Mouse (Mus musculus) thymus, adult 2 months (tissue): ENCODE data around the gene Fat2. TPM values are rescaled to one million over a fixed set of nuclear protein-coding genes. Genes with fewer than 3 reads are reported as not detected.

ENCODE experiments used
- DNase-seq: peaks from one replicate; pipeline ENCODE4 v3.0.0; 2021
- H3K27ac ChIP-seq: fragments of 200-500 bp; 2 replicates; pipeline ENCODE4 v1.5.1; 2012; ENCODE audit warnings: low read length, control low read depth; ENCODE audit not compliant: control insufficient read depth, insufficient read depth
- H3K27me3 ChIP-seq: fragments of 200-500 bp; 2 replicates; pipeline ENCODE4 v1.6.1; 2012; ENCODE audit warnings: mild to moderate bottlenecking, low read length, moderate library complexity, mixed read lengths; ENCODE audit not compliant: control insufficient read depth, insufficient read depth
- H3K36me3 ChIP-seq: fragments of 200-500 bp; 2 replicates; pipeline ENCODE4 v1.6.1; 2012; ENCODE audit warnings: mild to moderate bottlenecking, low read length, moderate library complexity; ENCODE audit not compliant: control insufficient read depth, insufficient read depth
- H3K4me1 ChIP-seq: fragments of 200-500 bp; replicated peaks from 2 replicates; pipeline ENCODE4 v1.6.1; 2012; ENCODE audit warnings: low read length; ENCODE audit not compliant: control insufficient read depth, insufficient read depth
- H3K4me3 ChIP-seq: fragments of 200-500 bp; 2 replicates; pipeline ENCODE4 v1.5.1; 2012; ENCODE audit warnings: mild to moderate bottlenecking, low read length, control low read depth, moderate library complexity; ENCODE audit not compliant: control insufficient read depth, insufficient read depth
- CTCF ChIP-seq: fragments of 200-500 bp; IDR thresholded peaks from 2 replicates; pipeline ENCODE4 v1.5.1; 2012; ENCODE audit warnings: mild to moderate bottlenecking, control low read depth, low read length, moderate library complexity, borderline replicate concordance; ENCODE audit not compliant: control insufficient read depth, poor library complexity, insufficient read depth; ENCODE audit errors: extremely low read depth
- POLR2A ChIP-seq: fragments of 200-500 bp; IDR thresholded peaks from 2 replicates; pipeline ENCODE4 v1.6.1; 2012; ENCODE audit warnings: mild to moderate bottlenecking, low read length, control low read depth, moderate library complexity; ENCODE audit not compliant: control insufficient read depth, poor library complexity, insufficient read depth; ENCODE audit errors: extremely low read depth
- WGBS: fragments of 180-500 bp; shearing (Covaris S2); methylation state at CpG from one replicate; pipeline ENCODE4 v1.1.7; 2018; 5-methylcytosine and 5-hydroxymethylcytosine counted together
- polyA plus RNA-seq: library from polyadenylated mRNA; depleted of rRNA; stranded (reverse); fragments of >200 nt; gene quantifications from 2 replicates; pipeline ENCODE4 v1.2.3, GENCODE M21; 2012

Fat2 gene
- polyA plus RNA-seq, 1 experiment: 2.2 TPM

DNA sequence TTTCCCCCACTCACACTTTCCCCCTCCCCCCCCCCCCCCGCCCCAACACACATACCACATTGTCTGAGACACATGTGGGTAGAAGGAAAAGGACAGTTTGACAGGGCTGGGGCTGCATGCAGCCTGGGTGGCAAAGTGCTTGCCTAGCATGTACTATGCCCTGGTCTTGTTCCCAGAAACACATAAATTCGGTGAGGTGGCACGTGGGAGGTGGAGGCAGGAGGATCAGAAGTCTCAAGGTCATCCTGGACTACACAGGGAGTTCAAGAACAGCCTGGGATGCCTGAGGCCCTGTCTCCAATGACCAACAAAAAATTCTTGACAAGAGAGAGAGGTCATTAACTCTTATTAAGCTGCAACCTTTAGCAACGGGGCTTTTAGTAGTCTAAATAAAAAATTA lies 120.3 kb downstream of the Fat2 start:
- H3K27me3 ChIP-seq: no peaks in the 10 kb centered on the region
- no peak for DNase-seq
- H3K36me3 ChIP-seq: peaks cover 4% of the 10 kb centered on the region; the same call in 1 of the 2 replicates
- H3K4me3 ChIP-seq: no peak overlapping the region
- TF ChIP-seq CTCF: no peak
- peaks cover 5% of the 10 kb centered on the region for H3K4me1 ChIP-seq
- no peak overlapping the region for H3K27ac ChIP-seq
- WGBS: 86% methylated on average over 4 of the region's 4 CpGs

DNA sequence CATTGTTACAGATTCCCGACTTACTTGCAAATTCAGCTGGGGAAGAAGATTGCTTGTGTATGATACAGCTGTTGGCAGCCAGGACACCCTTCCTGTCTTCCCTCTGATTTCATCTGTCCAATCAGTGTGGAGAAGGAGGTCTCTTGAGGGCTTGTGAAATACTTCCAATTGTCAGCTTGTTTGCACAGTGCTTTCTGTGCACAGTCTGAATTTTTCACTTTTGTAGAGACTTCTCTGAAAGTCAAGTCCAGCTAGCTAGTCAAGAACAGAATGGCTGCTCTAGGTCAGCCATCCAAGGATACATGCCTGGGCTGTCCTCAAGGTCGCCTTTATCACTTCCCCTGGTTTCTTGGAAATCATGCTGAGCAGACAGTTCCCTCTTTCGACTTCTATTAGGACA lies 121.4 kb downstream of the Fat2 start:
- TF ChIP-seq POLR2A: no peak
- no peak for TF ChIP-seq CTCF
- 89% methylated on average over 3 of the region's 3 CpGs for WGBS
- no peak overlapping the region for H3K4me3 ChIP-seq
- no peak overlapping the region for H3K27ac ChIP-seq
- no peak for DNase-seq
- no peaks in the 10 kb centered on the region for H3K36me3 ChIP-seq
- H3K27me3 ChIP-seq: no peaks in the 10 kb centered on the region
- H3K4me1 ChIP-seq: no peaks in the 10 kb centered on the region

DNA sequence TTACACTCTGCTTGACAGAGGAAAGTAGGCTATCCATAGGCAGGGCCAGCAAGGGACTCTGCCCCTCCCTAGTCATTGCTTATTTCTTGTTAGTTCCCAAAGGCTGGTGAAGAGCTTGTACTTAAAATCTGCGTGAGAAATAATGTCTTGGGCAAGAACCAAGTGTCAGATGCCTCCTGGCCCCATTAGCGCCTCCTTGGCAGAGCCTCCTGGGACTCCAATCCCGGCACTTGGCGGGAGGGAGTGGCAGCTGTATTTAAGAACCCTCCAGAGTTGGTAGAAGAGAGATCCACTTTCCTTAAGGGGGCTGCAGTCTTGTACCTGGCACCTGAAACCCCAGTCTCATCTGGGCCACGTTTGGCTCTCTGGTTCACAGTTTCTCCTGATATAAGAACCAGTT lies 122.2 kb downstream of the Fat2 start:
- DNase-seq: no peak
- WGBS: 89% methylated on average over 5 of the region's 5 CpGs
- Histone ChIP-seq H3K36me3 (no peaks in the 10 kb centered on the region), H3K27ac (no peak overlapping the region), H3K4me1 (no peaks in the 10 kb centered on the region), H3K4me3 (no peak overlapping the region), H3K27me3 (no peaks in the 10 kb centered on the region)
- TF ChIP-seq CTCF (no peak), POLR2A (no peak)

DNA sequence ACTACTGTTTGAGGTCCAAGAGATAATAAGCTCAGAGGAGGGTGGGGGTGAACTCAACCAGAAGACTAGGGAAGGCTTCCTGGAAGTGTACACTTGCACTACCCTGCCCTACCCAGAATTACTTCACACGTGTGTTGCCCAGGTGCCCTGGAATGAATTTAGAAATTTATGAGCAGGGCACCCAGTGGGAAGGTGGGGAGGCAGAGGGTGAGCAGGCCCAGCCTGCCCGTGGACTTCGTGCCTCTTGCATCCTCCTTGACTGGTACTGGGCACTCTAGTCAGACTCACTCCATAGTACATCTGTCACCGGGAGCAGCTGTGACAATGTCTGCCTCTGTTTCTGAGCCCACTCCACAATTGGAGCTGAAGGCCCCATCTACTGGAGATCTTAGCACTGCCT lies 122.8 kb downstream of the Fat2 start:
- Histone ChIP-seq H3K27ac (no peak overlapping the region), H3K36me3 (no peaks in the 10 kb centered on the region), H3K4me1 (no peaks in the 10 kb centered on the region), H3K4me3 (no peak overlapping the region), H3K27me3 (no peaks in the 10 kb centered on the region)
- TF ChIP-seq POLR2A: no peak
- WGBS: 98% methylated on average over 4 of the region's 4 CpGs
- no peak for DNase-seq

DNA sequence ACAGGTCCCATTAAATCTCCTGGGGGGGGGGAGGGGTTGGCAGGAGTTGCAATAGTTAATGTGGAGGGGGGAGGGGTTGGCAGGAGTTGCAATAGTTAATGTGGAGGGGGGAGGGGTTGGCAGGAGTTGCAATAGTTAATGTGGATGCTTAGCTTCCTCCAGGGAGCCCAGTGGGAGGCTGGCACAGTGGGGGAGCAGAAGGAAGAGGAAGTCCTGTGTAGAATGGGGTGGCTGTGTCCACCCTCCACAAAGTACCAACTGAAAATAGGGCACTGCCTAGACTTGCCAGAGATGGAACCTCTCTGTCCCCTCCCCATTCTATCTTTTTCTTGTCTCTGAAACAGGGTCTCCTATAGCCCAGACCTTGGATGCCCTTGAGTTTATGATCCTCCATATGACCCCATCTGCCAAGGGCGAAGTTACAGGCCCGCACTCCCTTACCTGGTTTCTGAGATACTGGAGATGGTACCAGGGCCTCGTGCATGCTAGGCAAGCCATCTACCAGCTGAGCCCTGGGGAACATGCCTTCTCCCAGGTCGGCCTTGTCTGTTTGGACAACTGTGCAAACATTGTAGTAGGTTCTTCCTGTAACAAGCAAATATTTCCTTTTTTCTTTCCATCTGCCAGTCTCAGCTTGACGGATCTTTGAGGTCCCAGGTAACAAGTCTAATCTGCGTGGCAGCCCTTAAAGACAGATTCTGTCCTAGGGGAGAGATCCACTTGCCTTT lies 126.6 kb downstream of the Fat2 start:
- H3K4me1 ChIP-seq: no peaks in the 10 kb centered on the region
- H3K27me3 ChIP-seq: no peaks in the 10 kb centered on the region
- no peak for TF ChIP-seq CTCF
- no peak for TF ChIP-seq POLR2A
- H3K4me3 ChIP-seq: no peak overlapping the region
- H3K36me3 ChIP-seq: no peaks in the 10 kb centered on the region
- WGBS: 94% methylated on average over 6 of the region's 6 CpGs
- no peak overlapping the region for H3K27ac ChIP-seq
- DNase-seq: no peak

DNA sequence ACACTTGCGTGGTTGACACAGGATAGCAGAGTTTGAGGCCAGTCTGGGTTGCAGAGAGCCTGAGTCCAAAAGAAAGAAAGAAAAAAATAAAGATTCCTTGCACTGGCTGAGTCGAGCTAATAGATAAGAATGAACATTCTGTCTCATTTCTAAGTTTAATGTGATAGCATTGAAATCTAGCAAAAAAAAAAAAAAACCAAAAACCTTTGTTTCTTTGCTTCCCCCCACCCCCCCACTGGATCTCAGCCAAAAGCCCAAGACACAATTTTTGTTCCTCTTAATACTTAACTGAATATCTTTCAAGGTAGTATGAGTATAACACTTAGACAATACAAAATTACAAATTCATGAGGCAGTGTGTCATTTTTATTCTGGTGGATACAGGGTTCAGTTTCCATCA lies 127.3 kb downstream of the Fat2 start:
- Histone ChIP-seq H3K4me1 (no peaks in the 10 kb centered on the region), H3K36me3 (no peaks in the 10 kb centered on the region), H3K4me3 (no peak overlapping the region), H3K27ac (no peak overlapping the region), H3K27me3 (no peaks in the 10 kb centered on the region)
- DNase-seq: no peak
- WGBS: 46% methylated on average over 2 of the region's 2 CpGs
- no peak for TF ChIP-seq CTCF

DNA sequence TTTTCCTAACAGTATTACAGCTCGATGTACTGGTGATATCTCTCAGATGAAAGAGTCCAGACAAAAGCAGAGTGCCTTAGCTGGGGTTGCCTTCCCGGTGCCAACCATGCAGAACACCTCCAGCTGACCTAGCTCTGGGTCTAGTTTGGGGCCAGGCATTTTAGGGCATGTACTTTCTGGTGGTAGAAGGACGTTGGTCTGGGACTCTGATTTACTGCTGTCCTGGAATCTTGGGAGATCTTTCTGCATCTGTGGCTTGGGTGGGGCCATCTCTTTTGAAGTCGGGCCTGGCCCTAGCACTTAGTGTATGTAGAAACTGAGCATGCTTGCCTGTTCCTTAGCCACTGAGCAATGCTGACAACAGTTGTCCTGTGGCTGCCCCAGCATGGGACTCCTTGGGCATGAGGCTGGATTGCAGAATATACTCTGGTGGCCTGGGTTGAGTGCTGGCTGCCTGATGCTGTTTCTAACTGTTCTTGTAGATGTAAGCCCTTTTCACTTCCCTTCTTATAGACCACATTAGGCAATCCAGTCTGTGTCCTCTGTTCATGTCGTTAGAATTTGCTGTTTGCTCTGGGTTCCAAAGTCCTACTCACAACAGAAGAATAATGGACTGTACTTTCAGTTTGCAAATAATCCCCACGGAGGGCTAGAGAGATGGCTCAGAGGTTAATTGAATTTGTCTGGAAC lies 128.2 kb downstream of the Fat2 start:
- Histone ChIP-seq H3K4me1 (no peaks in the 10 kb centered on the region), H3K36me3 (no peaks in the 10 kb centered on the region), H3K27ac (no peak overlapping the region), H3K27me3 (no peaks in the 10 kb centered on the region), H3K4me3 (no peak overlapping the region)
- no peak for DNase-seq
- TF ChIP-seq CTCF: no peak
- TF ChIP-seq POLR2A: no peak
- 56% methylated on average over 6 of the region's 6 CpGs for WGBS
